ENCODE assay signal across 8 mouse cellular contexts in genomic region chr7:131362615-131363300, GRCm38 (mm10). TPM values are rescaled to one million over a fixed set of nuclear protein-coding genes. Genes with fewer than 3 reads are reported as not detected.
DNase-seq lines count a peak whose midpoint lies in the region; ATAC-seq and TF ChIP-seq lines count a peak whose summit lies in the region.

TSS of gene 2310057M21Rik (minus strand) at chr7:131362759.

- H3K79me2 ChIP-seq in C2C12 (ENCODE audit: control insufficient read depth, insufficient read depth), result peaks cover 19% of the 10 kb centered on the region

- peaks cover 9% of the 10 kb centered on the region; the same call in 1 of the 2 replicates for H3K4me1 ChIP-seq in heart, embryonic 10.5 days
- peaks cover 22% of the 10 kb centered on the region for H3K4me1 ChIP-seq in kidney, embryonic 15.5 days
- peaks cover 4% of the 10 kb centered on the region; the same call in 1 of the 2 replicates for H3K4me1 ChIP-seq in stomach, embryonic 14.5 days (ENCODE audit: control insufficient read depth, insufficient read depth, low read length)

- H3K27me3 ChIP-seq in C2C12 (ENCODE audit: control insufficient read depth, insufficient read depth, insufficient read length), result no peaks in the 10 kb centered on the region
- H3K27me3 ChIP-seq in heart, embryonic 10.5 days (ENCODE audit: insufficient read depth, poor library complexity, severe bottlenecking), result no peaks in the 10 kb centered on the region
- 0 out of 2 replicates have a peak, but pooled peaks cover 6% of the 10 kb centered on the region for H3K27me3 ChIP-seq in kidney, embryonic 15.5 days
- no peaks in the 10 kb centered on the region for H3K27me3 ChIP-seq in stomach, embryonic 14.5 days (ENCODE audit: control insufficient read depth, insufficient read depth, low read length)

- WGBS in heart, embryonic 10.5 days, result under 1% methylated on average over 55 of the region's 55 CpGs
- under 1% methylated on average over 55 of the region's 55 CpGs for WGBS in kidney, embryonic 15.5 days
- under 1% methylated on average over 55 of the region's 55 CpGs for WGBS in stomach, embryonic 14.5 days

- H3K9me3 ChIP-seq in heart, embryonic 10.5 days, result no peaks in the 10 kb centered on the region
- no peaks in the 10 kb centered on the region for H3K9me3 ChIP-seq in kidney, embryonic 15.5 days (replicated peaks)
- H3K9me3 ChIP-seq in stomach, embryonic 14.5 days (ENCODE audit: control insufficient read depth, low read depth, low read length), result no peaks in the 10 kb centered on the region

- peak; percentile 99 for DNase-seq in brain, adult 2 months (ENCODE audit: low read depth, low spot score)
- peak; percentile 98 for DNase-seq in heart, embryonic 10.5 days (ENCODE audit: low spot score)
- DNase-seq in liver, result peak; percentile 93

- peak within 1 kb of the TSS; percentile 98 for H3K27ac ChIP-seq in heart, embryonic 10.5 days
- H3K27ac ChIP-seq in kidney, embryonic 15.5 days, result peak within 1 kb of the TSS; percentile 96
- peak within 1 kb of the TSS; percentile 94 for H3K27ac ChIP-seq in stomach, embryonic 14.5 days (ENCODE audit: low read length)

- peak within 1 kb of the TSS; percentile 79 for H3ac ChIP-seq in C2C12 (ENCODE audit: control insufficient read depth, insufficient read length, low read depth)

- TF ChIP-seq CTCF in C2C12 (IDR thresholded peaks at IDR 0.05; ENCODE audit: control insufficient read depth, insufficient read depth, insufficient read length), result no peak

- peaks cover 11% of the 10 kb centered on the region for H3K79me3 ChIP-seq in C2C12 (ENCODE audit: low read depth)

- H3K4me2 ChIP-seq in kidney, embryonic 15.5 days, result peak within 1 kb of the TSS; percentile 79
- H3K4me2 ChIP-seq in stomach, embryonic 14.5 days (replicated peaks; ENCODE audit: low read depth, low read length), result peak within 1 kb of the TSS; percentile 86

- peak within 1 kb of the TSS; percentile 86 for H3K9ac ChIP-seq in kidney, embryonic 15.5 days
- H3K9ac ChIP-seq in stomach, embryonic 14.5 days (replicated peaks; ENCODE audit: low read depth, low read length), result peak within 1 kb of the TSS; percentile 87

- H3K4me3 ChIP-seq in C2C12 (ENCODE audit: insufficient read depth, poor library complexity, severe bottlenecking), result peak within 1 kb of the TSS; percentile 59
- H3K4me3 ChIP-seq in heart, embryonic 10.5 days, result peak within 1 kb of the TSS; percentile 98
- H3K4me3 ChIP-seq in kidney, embryonic 15.5 days (replicated peaks), result peak within 1 kb of the TSS; percentile 83
- peak within 1 kb of the TSS; percentile 89 for H3K4me3 ChIP-seq in stomach, embryonic 14.5 days (ENCODE audit: low read depth, low read length)

- peaks cover 34% of the 10 kb centered on the region for H3K36me3 ChIP-seq in C2C12 (ENCODE audit: control insufficient read depth, insufficient read depth)
- H3K36me3 ChIP-seq in heart, embryonic 10.5 days, result peaks cover 22% of the 10 kb centered on the region
- peaks cover 24% of the 10 kb centered on the region; the same call in 1 of the 2 replicates for H3K36me3 ChIP-seq in kidney, embryonic 15.5 days
- H3K36me3 ChIP-seq in stomach, embryonic 14.5 days (ENCODE audit: control insufficient read depth, insufficient read depth, low read length), result no peaks in the 10 kb centered on the region; the same call in none of the 2 replicates

- peak; percentile 93 for ATAC-seq in erythroblast, adult 5-6 weeks (replicated peaks; ENCODE audit: low FRiP score, poor library complexity, severe bottlenecking)
- ATAC-seq in kidney, embryonic 15.5 days (replicated peaks; ENCODE audit: low FRiP score), result peak; percentile 97
- peak; percentile 92 for ATAC-seq in monocyte, adult 5-6 weeks (replicated peaks; ENCODE audit: insufficient number of reproducible peaks, low FRiP score, low TSS enrichment, poor library complexity, severe bottlenecking)
- peak; percentile 97 for ATAC-seq in stomach, embryonic 14.5 days (ENCODE audit: insufficient number of reproducible peaks, insufficient read depth, low FRiP score, low read depth)

TF ChIP-seq in C2C12, 6 proteins besides CTCF, POLR2A, EP300 and RAD21:
- peak; percentile 84 for TF ChIP-seq MAX (IDR thresholded peaks at IDR 0.05)
- no peak for TF ChIP-seq CEBPB (IDR thresholded peaks at IDR 0.05; ENCODE audit: low read depth)

RNA-seq across cellular contexts. Expression of gene 2310057M21Rik, which starts in this region (rescaled TPM):
- polyA plus RNA-seq in C2C12 (2012; fragmentation: generic; extraction: Trizol), result 12.3 TPM
- total RNA-seq in erythroblast, adult 5-6 weeks (2015; ENCODE audit: low replicate concordance), result 1.9 TPM in 2 replicates
- total RNA-seq in erythroblast, adult 5-6 weeks (2017; ENCODE audit: low replicate concordance), result 2.5 and 2.6 TPM in 2 replicates
- polyA plus RNA-seq in heart, embryonic 10.5 days (2016; fragmentation: Nextera tagmentation; extraction: Ambion mirVana), result 26.1 and 29.2 TPM in 2 replicates
- 22.1 and 22.7 TPM in 2 replicates for polyA plus RNA-seq in kidney, embryonic 15.5 days (2015; fragmentation: Nextera tagmentation; extraction: Ambion mirVana)
- 2.8 to 6.2 TPM (median 3.2 TPM) in 3 replicates for total RNA-seq in monocyte, adult 5-6 weeks (2017)
- 16.9 and 23.4 TPM in 2 replicates for polyA plus RNA-seq in stomach, embryonic 14.5 days (2014; fragmentation: Nextera tagmentation; extraction: Ambion mirVana)

Comparison
In these comparisons a context has a peak if more than half of its experiments do, and no peak if none do; other contexts are left out.
1. Peak in every context shown above with its lines: DNase-seq, ATAC-seq, H3K4me3 ChIP-seq and H3K27ac ChIP-seq.